13 mouse cellular contexts compared by ENCODE assay signal in the genomic region with DNA sequence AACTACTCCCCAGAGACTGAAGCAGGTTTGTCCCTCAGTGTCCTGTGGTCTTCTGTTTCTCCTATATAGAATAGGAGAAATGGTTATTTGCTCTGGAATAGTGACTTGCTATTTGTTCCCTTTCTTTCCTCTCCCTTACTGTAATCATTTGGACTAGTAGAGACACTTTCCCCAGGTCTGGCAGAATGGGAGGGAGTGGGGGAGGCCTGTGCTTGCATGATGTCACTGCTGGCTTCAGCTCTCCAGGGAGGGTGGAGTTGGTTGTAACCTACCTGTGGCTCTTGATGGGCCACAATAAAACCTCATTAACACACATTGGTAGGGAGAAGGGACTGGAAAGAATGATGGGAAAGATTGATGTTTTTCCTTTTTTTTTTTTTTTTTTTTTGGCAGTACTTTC. TPM values are rescaled to one million over a fixed set of nuclear protein-coding genes. Genes with fewer than 3 reads are reported as not detected.
DNase-seq lines count a peak whose midpoint lies in the region; ATAC-seq lines count a peak whose summit lies in the region.
"Had no signal": no experiment of that assay in that cellular context is flagged by ENCODE, and none has a peak within 500 bp of the region (broad histone marks: within the 10 kb centered on the region; RNA-seq: fewer than 3 reads in every experiment).

No protein-coding gene starts in this region.

- ATAC-seq in heart, embryonic 15.5 days (replicated peaks; ENCODE audit: insufficient number of reproducible peaks, insufficient read depth, low FRiP score, low read depth) = no peak
- no peak for ATAC-seq in neural tube, embryonic 13.5 days (ENCODE audit: low read depth)
- ATAC-seq in limb, embryonic 13.5 days (ENCODE audit: low FRiP score, low read depth) = no peak

- H3K27ac ChIP-seq in heart, embryonic 15.5 days = peak overlapping the region; percentile 9; the same call in 1 of the 2 replicates
- no peak overlapping the region for H3K27ac ChIP-seq in neural tube, embryonic 13.5 days (replicated peaks)
- H3K27ac ChIP-seq in limb, embryonic 13.5 days = no peak overlapping the region

- no peaks in the 10 kb centered on the region for H3K27me3 ChIP-seq in heart, embryonic 15.5 days
- no peaks in the 10 kb centered on the region for H3K27me3 ChIP-seq in neural tube, embryonic 13.5 days
- no peaks in the 10 kb centered on the region for H3K27me3 ChIP-seq in limb, embryonic 13.5 days

- H3K9me3 ChIP-seq in heart, embryonic 15.5 days (replicated peaks) = no peaks in the 10 kb centered on the region
- no peaks in the 10 kb centered on the region for H3K9me3 ChIP-seq in neural tube, embryonic 13.5 days
- no peaks in the 10 kb centered on the region for H3K9me3 ChIP-seq in limb, embryonic 13.5 days

- H3K9ac ChIP-seq in heart, embryonic 15.5 days = no peak overlapping the region
- H3K9ac ChIP-seq in neural tube, embryonic 13.5 days = no peak overlapping the region
- H3K9ac ChIP-seq in limb, embryonic 13.5 days = peak overlapping the region; percentile 92; the same call in 1 of the 2 replicates

- H3K4me2 ChIP-seq in heart, embryonic 15.5 days = 0 out of 2 replicates have a peak overlapping the region, but pooled peaks have one; percentile 95
- H3K4me2 ChIP-seq in neural tube, embryonic 13.5 days = no peak overlapping the region
- H3K4me2 ChIP-seq in limb, embryonic 13.5 days (replicated peaks) = peak overlapping the region; percentile 82

- H3K36me3 ChIP-seq in heart, embryonic 15.5 days = no peaks in the 10 kb centered on the region
- no peaks in the 10 kb centered on the region for H3K36me3 ChIP-seq in neural tube, embryonic 13.5 days
- peaks cover 17% of the 10 kb centered on the region; the same call in 1 of the 2 replicates for H3K36me3 ChIP-seq in limb, embryonic 13.5 days

- no peak overlapping the region for H3K4me3 ChIP-seq in heart, embryonic 15.5 days
- 0 out of 2 replicates have a peak overlapping the region, but pooled peaks have one; percentile 79 for H3K4me3 ChIP-seq in neural tube, embryonic 13.5 days
- peak overlapping the region; percentile 79 for H3K4me3 ChIP-seq in limb, embryonic 13.5 days

- no peak for DNase-seq in heart, postnatal 4 days
- DNase-seq in neural tube, embryonic 10.5 days (ENCODE audit: extremely low spot score, low spot score) = no peak
- no peak for DNase-seq in testis, postnatal 10 days (ENCODE audit: low spot score)
- no peak for DNase-seq in T-cell, adult 2 months (ENCODE audit: low spot score)
- DNase-seq: adrenal gland, postnatal 10 days; cerebellum, postnatal 25 days; gastrocnemius, postnatal 25 days; heart, postnatal 14 days; kidney, adult 18-20 months; spleen, adult 18-20 months had no signal

- H3K4me1 ChIP-seq in heart, embryonic 15.5 days (replicated peaks) = peaks cover 22% of the 10 kb centered on the region
- peaks cover 16% of the 10 kb centered on the region for H3K4me1 ChIP-seq in neural tube, embryonic 13.5 days (replicated peaks)
- H3K4me1 ChIP-seq in limb, embryonic 13.5 days = peaks cover 65% of the 10 kb centered on the region

RNA-seq across cellular contexts. Expression of a gene that starts 3.1 kb away (rescaled TPM):
- 33.9 and 48.6 TPM in 2 replicates for polyA plus RNA-seq in heart, embryonic 15.5 days (2015; fragmentation: Nextera tagmentation; extraction: Ambion mirVana)
- 10 to 100 TPM; 30.2 to 30.8 TPM for total RNA-seq in heart, postnatal 4 days (2021)
- 17.8 and 25.9 TPM in 2 replicates for polyA plus RNA-seq in neural tube, embryonic 13.5 days (2015; fragmentation: Nextera tagmentation; extraction: Ambion mirVana)
- 252 and 254 TPM in 2 replicates for polyA plus RNA-seq in limb, embryonic 13.5 days (2015; fragmentation: Nextera tagmentation; extraction: Ambion mirVana)
